Comparison of ENCODE assay signal across 31 mouse cellular contexts in the genomic region with DNA sequence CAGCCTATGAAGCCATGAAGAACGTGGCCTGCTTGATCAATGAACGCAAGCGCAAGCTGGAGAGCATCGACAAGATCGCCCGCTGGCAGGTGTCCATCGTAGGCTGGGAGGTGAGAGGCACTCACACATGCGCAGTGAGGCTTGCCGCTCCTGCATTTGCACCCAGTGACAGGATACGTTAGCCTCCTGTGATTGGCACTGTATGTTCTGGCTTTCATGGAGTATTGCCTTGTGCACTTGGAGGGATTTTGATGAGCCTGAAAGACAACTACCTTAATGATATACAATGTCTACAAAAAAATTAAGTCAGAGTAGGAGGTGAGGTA. TPM values are rescaled to one million over a fixed set of nuclear protein-coding genes. Genes with fewer than 3 reads are reported as not detected.
DNase-seq lines count a peak whose midpoint lies in the region; ATAC-seq lines count a peak whose summit lies in the region.
"Had no signal": no experiment of that assay in that cellular context is flagged by ENCODE, and none has a peak within 500 bp of the region (broad histone marks: within the 10 kb centered on the region; RNA-seq: fewer than 3 reads in every experiment).

No protein-coding gene starts in this region.

- no peaks in the 10 kb centered on the region for H3K4me1 ChIP-seq in midbrain, embryonic 14.5 days (ENCODE audit: control insufficient read depth, insufficient read depth, low read length)
- no peaks in the 10 kb centered on the region; the same call in 1 of the 2 replicates for H3K4me1 ChIP-seq in midbrain, embryonic 11.5 days (ENCODE audit: control insufficient read depth, insufficient read depth, low read length)
- peaks cover 2% of the 10 kb centered on the region; the same call in 1 of the 2 replicates for H3K4me1 ChIP-seq in forebrain, embryonic 14.5 days (ENCODE audit: control insufficient read depth, insufficient read depth, low read length)
- H3K4me1 ChIP-seq: embryonic facial prominence, embryonic 13.5 days; kidney, embryonic 15.5 days; liver, embryonic 13.5 days; neural tube, embryonic 15.5 days had no signal

- H3K27ac ChIP-seq in midbrain, embryonic 14.5 days (replicated peaks; ENCODE audit: low read depth, low read length) = no peak overlapping the region
- H3K27ac ChIP-seq in midbrain, embryonic 11.5 days (ENCODE audit: low read depth, low read length) = no peak overlapping the region
- peak overlapping the region; percentile 52; the same call in 1 of the 2 replicates for H3K27ac ChIP-seq in forebrain, embryonic 14.5 days (ENCODE audit: low read depth, low read length)
- H3K27ac ChIP-seq: embryonic facial prominence, embryonic 13.5 days; heart, embryonic 10.5 days; kidney, embryonic 15.5 days; liver, embryonic 13.5 days; neural tube, embryonic 15.5 days had no signal

- no peak for ATAC-seq in midbrain, embryonic 14.5 days (ENCODE audit: low FRiP score, low TSS enrichment)
- ATAC-seq in midbrain, embryonic 11.5 days (ENCODE audit: low FRiP score) = no peak
- ATAC-seq in forebrain, embryonic 14.5 days = no peak
- ATAC-seq: inflammation-experienced regulatory T-cells, adult 6 months; lung, postnatal 0 days had no signal

- WGBS in midbrain, embryonic 14.5 days = 77% methylated on average over 10 of the region's 10 CpGs
- 94% methylated on average over 10 of the region's 10 CpGs for WGBS in midbrain, embryonic 11.5 days
- 18% methylated on average over 10 of the region's 10 CpGs for WGBS in forebrain, embryonic 14.5 days

- H3K4me2 ChIP-seq in midbrain, embryonic 14.5 days (ENCODE audit: low read length) = no peak overlapping the region
- H3K4me2 ChIP-seq in midbrain, embryonic 11.5 days = no peak overlapping the region
- no peak overlapping the region for H3K4me2 ChIP-seq in forebrain, embryonic 14.5 days (ENCODE audit: low read length)
- H3K4me2 ChIP-seq: embryonic facial prominence, embryonic 13.5 days; heart, embryonic 15.5 days; kidney, embryonic 15.5 days; liver, embryonic 13.5 days; neural tube, embryonic 15.5 days had no signal

- no peak overlapping the region for H3K9ac ChIP-seq in midbrain, embryonic 14.5 days (replicated peaks; ENCODE audit: low read length)
- H3K9ac ChIP-seq in midbrain, embryonic 11.5 days (ENCODE audit: low read length) = no peak overlapping the region
- no peak overlapping the region for H3K9ac ChIP-seq in forebrain, embryonic 14.5 days (ENCODE audit: low read length)
- H3K9ac ChIP-seq: embryonic facial prominence, embryonic 13.5 days; heart, embryonic 15.5 days; kidney, embryonic 15.5 days; liver, embryonic 13.5 days; neural tube, embryonic 15.5 days had no signal

- no peak overlapping the region for H3K4me3 ChIP-seq in midbrain, embryonic 14.5 days (replicated peaks; ENCODE audit: low read depth, low read length)
- no peak overlapping the region for H3K4me3 ChIP-seq in midbrain, embryonic 11.5 days (ENCODE audit: low read depth, low read length)
- no peak overlapping the region for H3K4me3 ChIP-seq in forebrain, embryonic 14.5 days (ENCODE audit: low read depth, low read length)
- H3K4me3 ChIP-seq: embryonic facial prominence, embryonic 13.5 days; heart, embryonic 10.5 days; heart, embryonic 15.5 days; kidney, embryonic 15.5 days; liver, embryonic 13.5 days; megakaryocyte, embryonic 14.5 days; neural tube, embryonic 15.5 days had no signal

- peak; percentile 70 for DNase-seq in heart, adult 11 months
- no peak for DNase-seq in heart, adult 8-10 months (ENCODE audit: low spot score)
- DNase-seq in midbrain, embryonic 14.5 days = peak; percentile 56
- no peak for DNase-seq in midbrain, embryonic 11.5 days (ENCODE audit: low spot score, missing footprints)
- DNase-seq in R1 (ENCODE audit: low read depth, low spot score) = peak; percentile 34
- DNase-seq in forebrain, embryonic 14.5 days (ENCODE audit: low spot score) = no peak
- DNase-seq in ovary, postnatal 36 days (ENCODE audit: low spot score) = no peak
- DNase-seq in cerebellum, postnatal 25 days = no peak
- DNase-seq: adrenal gland, postnatal 10 days; cerebellum, adult 8-10 months; gastrocnemius, postnatal 10 days; kidney, adult 18-20 months; kidney, postnatal 36 days; left cerebral cortex, postnatal 4 days; liver, embryonic 13.5 days; lung, adult 18-20 months; lung, postnatal 4 days; spleen, adult 18-20 months; thymus, postnatal 25 days had no signal

- no peaks in the 10 kb centered on the region for H3K27me3 ChIP-seq in midbrain, embryonic 14.5 days (ENCODE audit: control insufficient read depth, insufficient read depth, low read length)
- H3K27me3 ChIP-seq in midbrain, embryonic 11.5 days (ENCODE audit: control insufficient read depth, insufficient read depth, low read length) = no peaks in the 10 kb centered on the region
- H3K27me3 ChIP-seq in forebrain, embryonic 14.5 days (replicated peaks; ENCODE audit: control insufficient read depth, insufficient read depth, low read length) = no peaks in the 10 kb centered on the region
- H3K27me3 ChIP-seq: CH12.LX; embryonic facial prominence, embryonic 13.5 days; heart, embryonic 15.5 days; kidney, embryonic 15.5 days; liver, embryonic 13.5 days; neural tube, embryonic 15.5 days had no signal

- H3K9me3 ChIP-seq in midbrain, embryonic 14.5 days (ENCODE audit: control insufficient read depth, low read length) = no peaks in the 10 kb centered on the region
- no peaks in the 10 kb centered on the region for H3K9me3 ChIP-seq in midbrain, embryonic 11.5 days (ENCODE audit: control insufficient read depth, low read length)
- H3K9me3 ChIP-seq in forebrain, embryonic 14.5 days (replicated peaks; ENCODE audit: control insufficient read depth, low read length) = no peaks in the 10 kb centered on the region
- H3K9me3 ChIP-seq: embryonic facial prominence, embryonic 13.5 days; heart, embryonic 10.5 days; heart, embryonic 15.5 days; kidney, embryonic 15.5 days; liver, embryonic 13.5 days; megakaryocyte, embryonic 14.5 days; neural tube, embryonic 15.5 days had no signal

- peaks cover 49% of the 10 kb centered on the region for H3K36me3 ChIP-seq in midbrain, embryonic 14.5 days (ENCODE audit: control insufficient read depth, insufficient read depth, low read length)
- peaks cover 42% of the 10 kb centered on the region for H3K36me3 ChIP-seq in midbrain, embryonic 11.5 days (ENCODE audit: control insufficient read depth, insufficient read depth, low read length)
- H3K36me3 ChIP-seq in forebrain, embryonic 14.5 days (ENCODE audit: control insufficient read depth, insufficient read depth, low read length) = peaks cover 69% of the 10 kb centered on the region

RNA-seq across cellular contexts. Expression of a gene that starts 14.2 kb away (rescaled TPM):
- total RNA-seq in heart, adult 8-10 months (2022) = 10 to 100 TPM; 39.4 to 49.7 (median 43.6) TPM
- polyA plus RNA-seq in midbrain, embryonic 14.5 days (2014; fragmentation: Nextera tagmentation; extraction: Ambion mirVana) = not detected in 2 replicates
- polyA plus RNA-seq in midbrain, embryonic 11.5 days (2014; fragmentation: Nextera tagmentation; extraction: Ambion mirVana) = not detected in 2 replicates
- not detected in 2 replicates for polyA plus RNA-seq in forebrain, embryonic 14.5 days (2014; fragmentation: Nextera tagmentation; extraction: Ambion mirVana)
- total RNA-seq: CH12.LX; common myeloid progenitor, adult 5-6 weeks had no signal
- polyA plus RNA-seq: C2C12; hindbrain, embryonic 11.5 days had no signal

RNA-seq across cellular contexts. Expression of a gene that starts 30.6 kb away (rescaled TPM):
- 10 to 100 TPM; 70.6 to 75.9 (median 73.6) TPM for total RNA-seq in heart, adult 8-10 months (2022)
- polyA plus RNA-seq in midbrain, embryonic 14.5 days (2014; fragmentation: Nextera tagmentation; extraction: Ambion mirVana) = 15.7 and 21.3 TPM in 2 replicates
- polyA plus RNA-seq in midbrain, embryonic 11.5 days (2014; fragmentation: Nextera tagmentation; extraction: Ambion mirVana) = 26.6 and 26.7 TPM in 2 replicates
- 22.9 and 24.4 TPM in 2 replicates for polyA plus RNA-seq in forebrain, embryonic 14.5 days (2014; fragmentation: Nextera tagmentation; extraction: Ambion mirVana)

Comparison
In these comparisons a context has a peak if more than half of its experiments do, and no peak if none do; other contexts are left out.
1. DNase-seq: peak in heart, adult 11 months (single experiment), midbrain, embryonic 14.5 days (single experiment) and R1 (single experiment); none in heart, adult 8-10 months (single experiment), midbrain, embryonic 11.5 days (single experiment), forebrain, embryonic 14.5 days (single experiment), ovary, postnatal 36 days (single experiment) and cerebellum, postnatal 25 days (0 of 2).